Mouse (Mus musculus) liver, postnatal 0 days (tissue): ENCODE measurements around the gene Ccdc6. TPM values are rescaled to one million over a fixed set of nuclear protein-coding genes. Genes with fewer than 3 reads are reported as not detected.

ENCODE experiments used
- ATAC-seq: fragments of 200-750 bp; cut with Nextera tagmentation; 2 replicates; pipeline ENCODE4 v1.8.0; 2017; ENCODE audit warnings: mild to moderate bottlenecking, moderate library complexity
- DNase-seq: peaks from one replicate; pipeline ENCODE4 v3.0.0-alpha.2; 2016
- H3K27ac ChIP-seq: fragments of 300-500 bp; sonication (generic); 2 replicates; pipeline ENCODE4 v1.5.1; 2014; ENCODE audit warnings: antibody characterized with exemption, moderate library complexity, mild to moderate bottlenecking, low read depth
- H3K27me3 ChIP-seq: fragments of 300-500 bp; sonication (generic); 2 replicates; pipeline ENCODE4 v1.6.1; 2014; ENCODE audit warnings: low read length, control low read depth, mixed read lengths; ENCODE audit not compliant: insufficient read depth
- H3K36me3 ChIP-seq: fragments of 300-500 bp; sonication (generic); replicated peaks from 2 replicates; pipeline ENCODE4 v1.6.1; 2014; ENCODE audit warnings: mild to moderate bottlenecking, control low read depth, low read length, moderate library complexity, mixed read lengths; ENCODE audit not compliant: insufficient read depth
- H3K4me1 ChIP-seq: fragments of 300-500 bp; sonication (generic); 2 replicates; pipeline ENCODE4 v1.6.1; 2014; ENCODE audit warnings: antibody characterized with exemption, mild to moderate bottlenecking, control low read depth; ENCODE audit not compliant: insufficient read depth
- H3K4me2 ChIP-seq: fragments of 300-500 bp; sonication (generic); 2 replicates; pipeline ENCODE4 v1.6.1; 2014; ENCODE audit warnings: low read depth, mild to moderate bottlenecking, low read length, moderate library complexity, mixed read lengths
- H3K4me3 ChIP-seq: fragments of 300-500 bp; sonication (generic); 2 replicates; pipeline ENCODE4 v1.5.1; 2014; ENCODE audit warnings: low read depth, low read length
- H3K9ac ChIP-seq: fragments of 300-500 bp; sonication (generic); replicated peaks from 2 replicates; pipeline ENCODE4 v1.6.1; 2014; ENCODE audit warnings: mild to moderate bottlenecking, moderate library complexity
- H3K9me3 ChIP-seq: fragments of 300-500 bp; sonication (generic); 2 replicates; pipeline ENCODE4 v1.6.1; 2016; ENCODE audit warnings: mild to moderate bottlenecking, control low read depth, low read length, mixed read lengths
- CTCF ChIP-seq: sonication (generic); IDR thresholded peaks from 2 replicates; pipeline ENCODE4 v1.5.1; 2016; ENCODE audit warnings: antibody characterized with exemption, low read depth
- EP300 ChIP-seq: IDR thresholded peaks from 2 replicates; pipeline ENCODE4 v1.6.1; 2016; ENCODE audit warnings: antibody characterized with exemption, low read depth, mild to moderate bottlenecking
- WGBS: fragments of 180-500 bp; shearing (Covaris S2); extraction: QIAGEN DNeasy Blood & Tissue Kit; methylation state at CpG from one replicate; pipeline ENCODE4 v1.1.7; 2014; ENCODE audit not compliant: insufficient replicate concordance; 5-methylcytosine and 5-hydroxymethylcytosine counted together
- polyA plus RNA-seq: library from polyadenylated mRNA; unstranded; fragments of >200 nt; fragmentation: Nextera tagmentation; extraction: Ambion mirVana; gene quantifications from 2 replicates; pipeline ENCODE4 v1.2.1, GENCODE M21; 2015

The Ccdc6 gene
- polyA plus RNA-seq, 1 experiment from 2014 or later: 6.3 TPM

GRCm38 (mm10) chr10:70097911-70098569 lies 1.1 kb downstream of the Ccdc6 start:
- H3K9me3 ChIP-seq: no peaks in the 10 kb centered on the region
- peak overlapping the region; percentile 94 for H3K4me2 ChIP-seq
- H3K27me3 ChIP-seq: no peaks in the 10 kb centered on the region
- TF ChIP-seq CTCF (no peak), EP300 (no peak)
- WGBS: 2% methylated on average over 29 of the region's 29 CpGs
- H3K4me1 ChIP-seq: peaks cover 30% of the 10 kb centered on the region
- peak; percentile 10 for ATAC-seq
- H3K4me3 ChIP-seq: peak overlapping the region; percentile 83
- H3K27ac ChIP-seq: peak overlapping the region; percentile 88
- peak; percentile 63 for DNase-seq
- peaks cover 6% of the 10 kb centered on the region; the same call in 1 of the 2 replicates for H3K36me3 ChIP-seq
- peak overlapping the region; percentile 76 for H3K9ac ChIP-seq

- no peak for TF ChIP-seq EP300
- no peak for TF ChIP-seq CTCF
- peaks cover 8% of the 10 kb centered on the region; the same call in 1 of the 2 replicates for H3K36me3 ChIP-seq
- H3K4me1 ChIP-seq: peaks cover 30% of the 10 kb centered on the region
- DNase-seq (no peak), ATAC-seq (no peak)
- peak overlapping the region; percentile 83 for H3K4me3 ChIP-seq
- no peaks in the 10 kb centered on the region for H3K27me3 ChIP-seq
- H3K4me2 ChIP-seq: peak overlapping the region; percentile 94
- H3K9ac ChIP-seq: peak overlapping the region; percentile 76
- H3K27ac ChIP-seq: no peak overlapping the region; the same call in 1 of the 2 replicates
- WGBS: 26% methylated on average over 6 of the region's 6 CpGs
- no peaks in the 10 kb centered on the region for H3K9me3 ChIP-seq
Measured at GRCm38 (mm10) chr10:70098626-70099025, 1.7 kb downstream of the Ccdc6 start.

GRCm38 (mm10) chr10:70099052-70099451 lies 2.1 kb downstream of the Ccdc6 start:
- no peak for DNase-seq
- Histone ChIP-seq H3K4me1 (peaks cover 30% of the 10 kb centered on the region), H3K9ac (peak overlapping the region; percentile 76)

GRCm38 (mm10) chr10:70102086-70102485 lies 5.2 kb downstream of the Ccdc6 start:
- H3K4me2 ChIP-seq: no peak overlapping the region
- WGBS: 93% methylated on average over 4 of the region's 4 CpGs
- H3K4me3 ChIP-seq: no peak overlapping the region
- H3K27me3 ChIP-seq: no peaks in the 10 kb centered on the region
- ATAC-seq: no peak
- H3K27ac ChIP-seq: no peak overlapping the region
- no peaks in the 10 kb centered on the region for H3K9me3 ChIP-seq
- peaks cover 19% of the 10 kb centered on the region for H3K36me3 ChIP-seq
- H3K4me1 ChIP-seq: peaks cover 21% of the 10 kb centered on the region
- TF ChIP-seq CTCF: peak; percentile 37
- no peak for TF ChIP-seq EP300
- DNase-seq: no peak
- no peak overlapping the region for H3K9ac ChIP-seq

More at GRCm38 (mm10) chr10:70099052-70099451, 2.1 kb downstream of the Ccdc6 start:
- peak overlapping the region; percentile 94 for H3K4me2 ChIP-seq
- no peak overlapping the region for H3K27ac ChIP-seq
- TF ChIP-seq EP300 (no peak), CTCF (no peak)
- H3K27me3 ChIP-seq: no peaks in the 10 kb centered on the region
- 46% methylated on average over 8 of the region's 8 CpGs for WGBS
- H3K36me3 ChIP-seq: peaks cover 8% of the 10 kb centered on the region; the same call in 1 of the 2 replicates
- H3K4me3 ChIP-seq: peak overlapping the region; percentile 83; the same call in 1 of the 2 replicates
- no peaks in the 10 kb centered on the region for H3K9me3 ChIP-seq
- ATAC-seq: no peak

GRCm38 (mm10) chr10:70108016-70108415 lies 11.1 kb downstream of the Ccdc6 start:
- H3K4me3 ChIP-seq: no peak overlapping the region
- WGBS: 77% methylated on average over 11 of the region's 13 CpGs
- no peak for ATAC-seq

GRCm38 (mm10) chr10:70109974-70110373 lies 13.1 kb downstream of the Ccdc6 start:
- Histone ChIP-seq H3K9me3 (no peaks in the 10 kb centered on the region), H3K27me3 (no peaks in the 10 kb centered on the region), H3K9ac (no peak overlapping the region), H3K36me3 (peaks cover 8% of the 10 kb centered on the region), H3K4me3 (no peak overlapping the region), H3K27ac (no peak overlapping the region), H3K4me1 (peaks cover 15% of the 10 kb centered on the region), H3K4me2 (peak overlapping the region; percentile 40)
- peak; percentile 80 for DNase-seq
- 40% methylated on average over 5 of the region's 5 CpGs for WGBS
- TF ChIP-seq CTCF: no peak
- TF ChIP-seq EP300: no peak
- peak; percentile 89 for ATAC-seq

More at GRCm38 (mm10) chr10:70108016-70108415, 11.1 kb downstream of the Ccdc6 start:
- Histone ChIP-seq H3K9ac (no peak overlapping the region), H3K27ac (no peak overlapping the region), H3K36me3 (peaks cover 13% of the 10 kb centered on the region), H3K4me2 (no peak overlapping the region), H3K4me1 (peaks cover 15% of the 10 kb centered on the region), H3K9me3 (no peaks in the 10 kb centered on the region), H3K27me3 (no peaks in the 10 kb centered on the region)
- TF ChIP-seq CTCF (no peak), EP300 (no peak)
- DNase-seq: no peak
